Mouse (Mus musculus) induced T-regulatory cell, adult 2 months (primary cell): ENCODE data around the gene Nt5dc2.

Source experiments
- DNase-seq: peaks from one replicate; pipeline ENCODE4 v3.0.0-alpha.2; 2012; ENCODE audit warnings: low read depth

Nt5dc2 gene

GRCm38 (mm10) chr14:31169508-31169907 is 38.7 kb downstream of the Nt5dc2 start:
- DNase-seq = no peak

GRCm38 (mm10) chr14:31170963-31171362 is 40.1 kb downstream of the Nt5dc2 start:
- no peak for DNase-seq

GRCm38 (mm10) chr14:31171386-31171785 is 40.5 kb downstream of the Nt5dc2 start:
- no peak for DNase-seq

- DNase-seq = no peak
Measured at GRCm38 (mm10) chr14:31171821-31172220, 41.0 kb downstream of the Nt5dc2 start.

- no peak for DNase-seq
Measured at GRCm38 (mm10) chr14:31172781-31173455, 42.1 kb downstream of the Nt5dc2 start.

GRCm38 (mm10) chr14:31173537-31173936 is 42.7 kb downstream of the Nt5dc2 start:
- DNase-seq = no peak

GRCm38 (mm10) chr14:31177287-31177686 is 46.4 kb downstream of the Nt5dc2 start:
- DNase-seq = no peak

- no peak for DNase-seq
Measured at GRCm38 (mm10) chr14:31177715-31178114, 46.9 kb downstream of the Nt5dc2 start.

- DNase-seq = no peak
Measured at GRCm38 (mm10) chr14:31179677-31180365, 49.0 kb downstream of the Nt5dc2 start.

GRCm38 (mm10) chr14:31181512-31181911 is 50.7 kb downstream of the Nt5dc2 start:
- no peak for DNase-seq

GRCm38 (mm10) chr14:31182786-31183290 is 52.0 kb downstream of the Nt5dc2 start:
- no peak for DNase-seq

GRCm38 (mm10) chr14:31183541-31183940 is 52.7 kb downstream of the Nt5dc2 start:
- no peak for DNase-seq

- DNase-seq = no peak
Measured at GRCm38 (mm10) chr14:31184195-31184594, 53.3 kb downstream of the Nt5dc2 start.

GRCm38 (mm10) chr14:31186656-31187055 is 55.8 kb downstream of the Nt5dc2 start:
- no peak for DNase-seq
